Mouse (Mus musculus) heart, adult 18-20 months (tissue): ENCODE results near the gene Mgat4a. TPM values are rescaled to one million over a fixed set of nuclear protein-coding genes. Genes with fewer than 3 reads are reported as not detected.

Source experiments
- DNase-seq, 2 experiments: peaks; one replicate each; pipeline ENCODE4 v3.0.0; 2021 to 2022; ENCODE audit warnings: mixed read lengths in 1 of 2
- long read RNA-seq, 2 experiments: library from polyadenylated mRNA; stranded (forward); transcript quantifications; one replicate each; pipeline ENCODE4 v2.0.0; 2021
- total RNA-seq, 2 experiments: library from RNA; stranded (reverse); gene quantifications; 2 replicates each; pipeline ENCODE4 v1.2.3; 2021

Gene Mgat4a
- 10 to 100 TPM; 13.0 to 15.4 TPM for total RNA-seq
- long read RNA-seq, experiment 1, partial matches to known transcripts: 0 of 3 reads
- long read RNA-seq, experiment 1, other reads (novel, unspliced or antisense): 3 of 3 reads
- long read RNA-seq, experiment 2, partial matches to known transcripts: 0 of 1 reads
- long read RNA-seq, experiment 2, other reads (novel, unspliced or antisense): 1 of 1 reads

DNA sequence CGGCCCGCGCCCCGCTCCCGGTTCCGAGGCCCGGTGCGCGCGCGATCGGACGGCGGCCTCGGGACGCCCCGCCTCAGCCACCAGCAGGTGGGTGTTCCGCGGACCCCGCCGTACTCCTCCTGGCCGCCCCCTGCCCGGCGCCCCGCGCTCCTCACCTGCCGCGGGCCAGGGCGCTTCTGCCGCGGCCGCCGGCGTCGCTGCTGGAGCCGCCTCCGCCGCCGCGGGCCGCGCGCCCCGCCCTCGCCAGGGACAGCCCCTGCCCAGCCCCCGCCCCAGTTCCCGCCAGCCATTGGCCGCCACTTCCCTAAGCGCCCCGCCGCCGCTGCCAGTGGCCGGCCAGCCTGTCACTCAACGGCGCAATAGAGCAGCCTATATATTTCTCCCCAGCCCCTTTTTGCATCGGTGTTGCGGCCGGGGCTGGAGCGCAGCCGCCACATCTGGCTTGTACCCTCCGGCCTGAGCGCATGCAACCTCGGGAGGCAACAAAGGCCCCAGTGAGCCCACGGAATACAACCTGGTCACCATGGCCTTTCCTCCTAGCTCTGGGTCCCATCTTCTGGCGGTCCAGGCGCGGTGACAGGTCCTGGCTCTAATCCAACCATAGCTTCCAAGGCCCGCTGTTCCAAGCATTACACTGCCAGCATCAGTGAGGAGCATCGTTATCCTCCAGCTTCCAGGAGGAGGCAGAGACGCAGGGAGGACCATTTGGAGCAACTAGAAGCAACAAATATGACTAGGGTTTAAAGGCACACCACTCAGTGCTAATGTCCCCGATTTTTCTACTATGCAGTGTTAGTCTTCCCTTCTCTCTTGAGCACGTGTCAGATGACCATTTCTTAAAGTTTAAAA is at the start of gene Mgat4a:
TSS of gene Mgat4a (minus strand) at position 207 of the 849 bp plus-strand sequence.
- peak; percentile 92 to 96 for DNase-seq

DNA sequence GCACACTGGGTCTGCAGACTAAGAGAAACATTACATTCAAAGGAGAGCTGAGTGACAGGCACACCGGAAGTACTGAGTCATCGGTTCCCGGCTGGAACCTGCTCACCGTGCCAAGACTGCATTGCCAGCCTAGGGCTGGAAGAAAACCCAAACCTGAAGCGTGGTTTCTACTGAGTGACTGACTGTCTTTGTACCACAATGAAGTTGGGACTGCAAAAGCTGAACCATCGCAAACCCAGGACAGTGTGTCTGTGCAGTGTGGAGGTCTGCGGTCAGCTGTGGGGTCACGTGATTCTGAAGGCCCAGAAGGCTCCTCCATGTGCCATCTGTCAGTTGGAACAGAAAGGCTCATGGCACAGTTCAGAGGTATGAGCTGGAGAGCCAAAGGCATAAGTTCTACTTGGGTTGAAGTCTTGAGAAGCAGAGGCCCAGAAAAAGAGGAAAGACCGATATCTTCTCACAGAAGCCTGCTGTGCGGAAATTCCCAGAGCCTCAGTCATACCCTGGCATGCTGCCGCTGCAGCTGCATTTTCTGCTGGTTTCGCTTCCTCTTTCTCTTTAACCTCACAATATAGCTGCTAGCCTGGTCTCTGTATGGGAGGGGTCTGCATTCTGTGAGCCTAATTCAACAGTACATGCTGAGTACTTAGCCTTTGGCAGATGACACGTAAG is 45.1 kb upstream of the Mgat4a start:
- peak; percentile 85 to 91 for DNase-seq

DNA sequence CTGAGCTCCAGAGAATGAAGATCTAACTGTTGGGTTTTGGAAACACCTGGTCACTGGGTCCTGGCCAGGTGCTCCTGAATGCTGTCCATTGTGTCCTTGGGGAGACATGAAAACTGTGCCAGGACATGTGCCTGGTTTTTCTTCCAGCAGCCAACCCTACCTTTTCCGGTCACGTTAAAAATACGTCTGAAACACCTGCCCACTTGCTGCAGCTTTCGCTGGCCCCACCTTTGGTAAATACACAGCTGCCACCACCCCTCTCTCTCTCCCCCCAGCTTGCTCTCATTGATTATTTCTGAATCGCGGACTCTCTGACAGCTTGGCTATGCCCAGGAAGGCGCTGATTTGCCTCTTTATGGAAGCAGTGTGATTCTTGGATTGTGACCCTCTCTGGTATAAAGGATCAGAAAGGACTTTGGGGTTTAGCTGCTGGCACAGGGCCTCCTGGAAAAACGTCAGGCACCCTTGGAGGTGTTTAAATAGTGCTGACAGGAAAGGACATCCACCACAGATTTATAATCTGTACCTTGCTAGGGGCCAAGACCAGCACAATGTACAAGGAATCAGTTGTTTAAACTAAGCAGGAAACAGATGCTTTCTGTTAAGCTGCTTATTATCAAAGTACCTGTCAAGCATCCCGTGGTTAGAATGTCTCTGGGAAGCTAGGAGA is 43.1 kb upstream of the Mgat4a start:
- no peak for DNase-seq

DNA sequence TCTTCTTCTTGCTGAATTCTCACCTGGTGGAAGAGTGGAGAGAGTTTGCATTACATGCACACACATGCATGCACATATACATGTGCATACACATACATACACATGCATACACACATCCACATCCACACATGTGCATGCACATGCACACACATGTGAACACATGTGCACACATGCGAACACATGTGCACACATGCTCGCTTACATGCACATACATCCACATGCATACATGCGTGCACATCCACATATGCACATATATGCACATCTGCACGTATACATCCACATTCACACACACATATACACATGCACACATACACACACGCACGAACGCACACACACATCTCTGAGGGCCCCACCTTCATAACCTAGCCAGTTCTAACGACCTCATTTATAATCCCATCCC is 42.4 kb upstream of the Mgat4a start:
- no peak for DNase-seq

DNA sequence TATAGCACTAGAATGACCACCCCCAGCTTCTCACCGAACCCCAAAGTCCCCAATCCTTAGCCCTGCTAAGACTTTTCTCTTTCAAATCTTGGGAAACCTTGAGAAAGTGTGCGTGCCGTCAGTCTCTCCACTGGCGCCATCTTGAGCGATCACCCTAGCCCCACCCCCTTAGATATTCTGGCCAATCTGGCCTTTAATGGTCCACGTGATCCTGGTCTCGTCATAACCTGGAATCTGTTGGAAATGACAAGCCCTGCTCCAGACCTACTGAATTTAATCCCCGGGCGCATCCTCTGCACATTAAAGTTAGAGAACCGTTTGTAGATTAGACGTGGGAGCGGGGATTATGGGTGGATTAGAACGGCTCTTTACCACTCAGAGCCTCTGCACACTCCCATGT is 38.9 kb upstream of the Mgat4a start:
- no peak for DNase-seq

DNA sequence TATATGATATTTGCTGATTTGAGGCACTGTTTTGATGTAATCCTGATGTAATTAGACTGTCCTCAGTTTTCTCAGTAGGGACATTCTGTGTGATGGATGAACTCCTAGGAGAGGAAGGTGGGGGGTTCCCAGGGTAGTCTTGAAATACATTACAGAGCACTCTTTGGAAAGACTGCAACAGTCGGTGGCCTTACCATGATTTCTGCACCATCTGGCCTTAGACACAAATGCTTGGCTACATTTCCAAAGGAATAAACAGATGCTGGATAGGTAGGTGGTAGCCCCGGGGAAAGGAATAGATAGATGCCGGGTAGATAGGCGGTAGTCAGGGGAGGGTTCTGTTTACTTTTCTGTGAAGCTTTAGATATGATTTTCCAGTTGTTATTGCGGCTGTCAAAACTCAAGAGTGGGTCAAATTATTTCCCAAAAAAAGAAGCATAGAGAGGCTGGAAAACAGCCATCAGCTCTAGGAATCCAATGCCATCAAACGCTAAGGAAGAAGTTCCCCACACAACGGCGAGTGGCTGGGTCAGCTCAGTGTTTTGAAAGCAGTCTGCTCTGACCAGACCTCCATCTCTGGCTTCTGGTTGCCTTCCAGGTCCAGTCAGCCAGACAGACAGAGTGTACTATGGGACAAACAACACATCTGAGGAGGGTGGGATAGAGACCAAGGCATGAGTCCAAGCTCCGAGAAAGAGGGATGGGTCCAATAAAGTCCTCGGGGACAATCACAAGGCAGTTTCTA is 31.9 kb upstream of the Mgat4a start:
- peak in 1 of 2 experiments; percentile 25 for DNase-seq

DNA sequence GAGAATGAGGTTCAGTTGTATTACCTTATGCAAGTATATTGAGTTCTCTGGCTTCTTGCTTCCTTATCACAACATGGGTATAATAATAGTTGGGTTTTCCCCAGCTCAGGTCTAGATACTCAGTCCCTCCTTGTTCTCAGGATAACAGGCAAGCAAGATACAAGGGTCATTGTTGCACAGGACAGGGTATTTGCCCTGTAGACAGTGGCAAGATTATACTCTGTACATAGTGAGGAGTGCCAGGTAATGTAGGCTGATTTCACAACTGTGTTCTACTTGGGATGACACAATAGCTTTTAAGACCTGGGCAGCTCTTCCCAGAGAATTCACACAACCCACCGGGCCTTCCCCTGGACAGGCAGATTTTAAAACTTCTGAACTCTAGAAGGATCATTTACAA is 27.6 kb upstream of the Mgat4a start:
- DNase-seq: no peak

DNA sequence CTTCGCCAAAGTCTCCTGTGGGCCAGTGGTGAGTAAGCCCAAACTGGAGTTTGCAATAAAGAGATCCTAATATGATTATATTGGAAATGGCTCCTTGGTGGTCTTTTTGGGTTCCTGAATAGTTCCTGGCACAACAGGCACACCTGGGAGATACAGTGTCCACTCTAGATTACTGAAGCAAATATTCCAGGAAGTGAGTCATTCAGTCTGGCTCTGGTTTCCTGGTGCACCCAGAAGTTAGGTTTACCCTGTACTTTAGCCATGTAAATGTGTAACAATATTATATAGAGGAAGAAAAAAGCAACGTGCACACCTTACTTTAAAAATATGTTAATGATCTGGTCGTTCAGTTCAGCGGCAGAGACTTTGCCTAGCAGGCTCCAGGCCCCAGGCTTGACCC is 25.9 kb upstream of the Mgat4a start:
- no peak for DNase-seq

DNA sequence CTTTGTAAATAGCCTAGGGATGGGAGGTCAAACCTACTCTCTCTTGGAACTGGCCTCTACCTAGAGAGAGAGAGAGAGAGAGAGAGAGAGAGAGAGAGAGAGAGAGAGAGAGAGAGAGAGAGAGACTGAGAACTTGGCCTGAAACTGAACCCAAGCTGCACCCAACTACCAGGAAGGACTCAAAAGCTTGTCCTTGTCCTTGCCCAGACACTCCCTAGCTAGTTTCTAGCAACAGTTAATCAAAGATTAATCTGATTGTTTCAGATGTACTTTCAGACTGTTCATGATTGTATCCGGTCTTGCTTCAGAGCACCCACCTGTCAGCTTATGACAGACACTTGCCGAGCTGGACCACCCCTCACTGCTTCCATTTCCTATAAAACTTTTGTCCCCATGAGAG is 25.5 kb upstream of the Mgat4a start:
- DNase-seq: no peak

DNA sequence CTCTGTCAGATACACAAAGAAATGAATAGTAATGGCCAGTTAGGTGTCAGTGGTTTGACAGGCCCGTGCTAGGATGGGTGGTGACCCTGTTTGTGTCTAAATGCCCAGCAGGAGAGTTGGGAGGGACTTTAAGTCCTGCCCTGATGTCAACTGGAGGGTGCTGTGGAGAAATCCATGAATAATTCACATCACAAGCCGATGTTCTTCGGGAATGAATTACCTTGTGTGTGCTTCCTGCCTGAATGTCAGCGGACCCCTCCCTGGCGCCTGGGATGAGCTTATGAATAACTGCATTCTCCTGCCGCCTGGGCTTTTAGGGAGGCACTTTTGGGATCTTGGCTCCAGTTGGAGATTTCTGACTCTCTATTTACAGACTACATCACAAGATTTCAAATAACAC is 24.6 kb upstream of the Mgat4a start:
- DNase-seq: no peak

DNA sequence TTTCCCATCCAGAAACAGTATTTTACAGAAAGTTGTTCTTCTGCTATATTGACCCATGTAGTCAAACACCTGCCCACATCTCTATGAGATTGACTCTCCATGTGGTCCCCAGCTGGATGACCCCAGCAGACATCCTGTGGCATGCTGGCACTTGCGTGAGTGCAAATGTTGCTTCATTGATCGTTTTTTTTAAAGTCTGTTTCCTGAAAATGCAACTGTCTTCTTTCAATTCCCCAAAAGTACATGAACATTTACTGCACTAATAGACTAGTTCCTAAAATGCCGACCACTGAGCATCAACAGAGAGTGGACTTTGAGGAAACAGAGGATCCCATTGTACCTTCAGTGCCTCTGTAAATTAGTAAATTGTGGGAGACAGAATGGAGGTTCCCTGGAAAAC is 21.1 kb upstream of the Mgat4a start:
- DNase-seq: peak in 1 of 2 experiments; percentile 37

DNA sequence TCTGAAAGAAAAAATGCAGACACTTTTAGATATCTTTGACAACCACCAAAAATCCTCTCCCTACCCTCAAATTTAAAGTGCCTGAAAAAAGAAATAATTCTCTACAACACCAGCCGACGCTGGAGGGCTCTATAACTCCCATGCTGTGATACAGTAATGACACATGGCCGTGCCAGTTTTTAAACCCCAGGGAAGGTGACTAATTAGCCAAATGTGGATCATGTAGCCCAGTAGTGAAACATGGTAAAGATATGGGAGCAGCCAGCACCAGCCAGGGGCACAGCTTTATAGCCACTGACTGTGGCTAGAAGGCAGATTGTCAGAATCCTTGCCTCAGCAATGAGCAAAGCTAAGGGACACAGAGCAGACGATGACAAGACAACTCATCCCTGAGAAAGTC is 19.5 kb upstream of the Mgat4a start:
- no peak for DNase-seq

DNA sequence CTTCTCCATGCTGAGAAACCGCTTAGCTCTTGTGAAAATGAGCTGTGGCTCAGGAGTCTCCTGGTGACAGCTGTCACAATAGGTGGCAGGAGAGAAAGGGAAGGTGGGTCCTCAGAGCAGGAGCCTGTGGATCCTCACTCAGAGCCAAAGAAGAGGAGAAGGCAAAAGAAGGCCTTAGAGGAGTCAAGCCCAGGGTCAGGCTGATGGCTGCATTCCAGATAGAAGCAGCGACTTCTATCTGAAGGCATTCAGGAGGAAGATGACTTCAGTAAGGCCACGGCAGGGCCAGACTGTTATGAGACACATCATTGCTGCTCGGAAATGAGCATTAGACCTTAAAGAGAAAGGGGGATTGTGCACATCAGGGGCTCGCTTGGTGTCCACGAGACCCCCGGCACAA is 11.2 kb upstream of the Mgat4a start:
- no peak for DNase-seq

DNA sequence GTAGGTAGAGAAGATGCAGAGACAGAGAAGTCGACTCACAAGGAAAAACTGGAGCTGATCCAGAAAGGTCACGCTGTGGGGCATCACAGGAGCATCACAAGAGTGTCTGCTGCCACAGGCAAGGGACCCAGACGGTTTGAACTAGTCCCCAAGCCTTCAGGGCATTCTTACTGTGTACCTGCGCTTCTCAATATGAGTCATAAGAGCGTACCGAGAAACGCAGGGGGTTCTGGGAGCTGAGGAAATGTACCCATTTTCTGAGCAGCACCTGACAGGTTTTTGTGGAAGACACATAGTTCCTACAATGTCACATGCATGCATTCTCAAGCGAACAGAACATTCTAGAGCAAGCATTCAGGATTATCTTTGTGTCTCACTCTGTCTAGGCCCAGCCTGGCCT is 8.7 kb upstream of the Mgat4a start:
- no peak for DNase-seq

DNA sequence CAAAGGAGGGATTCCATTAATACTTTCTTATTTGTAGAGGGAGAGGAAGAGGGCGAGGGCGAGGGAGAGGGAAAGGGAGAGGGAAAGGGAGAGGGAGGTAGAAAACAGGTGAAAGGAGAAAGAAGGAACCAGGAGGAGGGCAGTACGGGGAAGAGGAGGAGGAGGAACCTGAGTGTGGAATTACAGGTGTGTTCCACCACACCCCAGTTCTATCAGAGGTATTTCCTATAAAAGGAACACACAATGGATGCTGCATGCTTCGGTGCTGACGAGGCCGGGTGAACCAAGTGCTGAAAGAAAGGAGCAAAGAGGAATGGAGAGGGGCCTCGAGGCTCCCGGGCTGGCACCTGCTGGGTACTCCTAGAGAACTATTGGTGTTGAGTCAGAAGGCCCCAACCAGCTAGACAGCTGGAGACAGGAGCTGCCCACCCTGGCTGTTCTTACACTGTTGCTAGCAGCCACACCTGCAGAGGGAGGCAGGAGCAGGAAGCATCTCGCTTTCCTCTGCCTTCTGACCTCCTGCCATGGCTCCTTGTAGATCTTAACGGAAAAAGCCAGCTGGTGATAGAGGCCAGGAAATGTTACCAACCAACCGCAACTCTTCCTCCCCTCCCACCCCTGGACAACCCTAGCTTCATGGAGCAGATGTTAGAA is 5.7 kb upstream of the Mgat4a start:
- DNase-seq: no peak

DNA sequence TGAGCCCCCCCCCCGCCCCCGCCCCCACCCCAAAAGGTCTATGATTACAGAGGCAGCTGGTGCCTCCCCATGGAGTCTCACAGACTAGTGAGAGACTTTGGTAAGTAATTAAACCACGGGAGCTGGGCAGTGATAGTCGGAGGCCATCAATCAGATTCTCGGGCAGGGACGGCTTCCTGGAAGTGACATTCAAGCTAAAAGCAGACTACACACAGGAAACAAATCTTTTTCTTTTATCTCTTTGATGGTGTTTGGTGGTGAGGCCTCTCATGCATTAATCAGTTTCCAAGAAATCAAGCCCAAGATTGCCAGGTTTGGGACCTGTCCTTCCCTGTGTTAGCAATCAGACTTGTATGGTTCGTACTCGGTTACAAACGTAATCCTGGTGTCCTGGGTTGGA is 3.4 kb upstream of the Mgat4a start:
- DNase-seq: no peak

DNA sequence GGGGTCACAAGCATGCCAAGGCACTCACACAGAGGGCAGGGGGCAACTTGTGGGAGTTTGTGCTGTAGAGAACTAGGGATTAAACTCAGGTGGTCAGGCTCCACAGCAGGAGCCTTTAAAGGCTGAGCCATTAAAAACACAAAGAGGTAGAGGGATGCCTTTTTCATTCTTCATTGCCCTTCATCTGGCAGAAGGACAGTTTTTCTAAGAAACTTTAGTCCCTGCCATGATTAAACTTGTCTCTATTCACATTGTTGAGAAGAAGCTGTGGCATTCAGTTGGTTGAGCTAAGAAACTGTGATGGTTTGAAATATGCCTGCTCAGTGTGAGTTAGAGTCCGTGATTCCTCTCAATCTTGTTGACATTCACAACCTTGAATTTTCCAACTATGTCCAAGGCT is 2.2 kb upstream of the Mgat4a start:
- no peak for DNase-seq

DNA sequence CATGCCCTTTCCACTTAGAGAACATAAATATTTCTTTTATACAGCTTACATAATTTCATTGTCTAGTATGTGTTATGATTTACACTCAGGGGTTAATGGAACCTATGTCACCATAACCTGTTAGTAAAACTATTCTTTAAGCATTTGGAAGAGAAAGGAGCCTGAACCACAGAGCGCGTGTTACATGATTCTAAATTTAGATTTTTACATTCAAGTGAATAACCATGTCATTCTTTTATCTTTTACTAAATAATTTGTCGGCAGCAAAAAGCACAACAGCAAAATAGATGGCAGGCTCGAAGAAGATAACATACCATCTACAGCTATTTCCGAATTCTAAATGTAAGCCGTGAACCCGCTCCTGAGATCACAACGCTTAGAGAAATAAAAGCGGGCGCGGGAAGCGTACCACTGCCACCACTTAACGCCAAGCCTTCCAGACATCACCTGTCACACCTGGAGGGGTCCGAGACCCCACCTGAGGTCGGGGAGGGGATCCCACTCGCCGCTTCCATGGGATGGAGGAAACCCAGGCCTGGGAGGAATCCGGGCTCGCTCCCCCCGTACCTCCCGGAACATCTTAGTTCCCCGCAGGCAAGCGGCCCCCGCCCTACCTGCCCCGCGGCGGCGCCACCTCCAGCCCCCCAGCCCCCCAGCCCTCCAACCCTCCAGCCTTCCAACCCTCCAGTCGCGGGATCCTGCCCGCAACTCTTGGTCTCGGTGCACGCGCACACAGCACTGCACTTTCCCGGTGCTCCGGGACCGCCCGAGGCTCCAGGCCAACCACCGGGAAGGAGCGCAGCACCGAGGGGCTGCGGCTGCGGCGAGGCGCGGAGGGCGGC is 627 bp downstream of the Mgat4a start:
- peak in 1 of 2 experiments; percentile 40 for DNase-seq

DNA sequence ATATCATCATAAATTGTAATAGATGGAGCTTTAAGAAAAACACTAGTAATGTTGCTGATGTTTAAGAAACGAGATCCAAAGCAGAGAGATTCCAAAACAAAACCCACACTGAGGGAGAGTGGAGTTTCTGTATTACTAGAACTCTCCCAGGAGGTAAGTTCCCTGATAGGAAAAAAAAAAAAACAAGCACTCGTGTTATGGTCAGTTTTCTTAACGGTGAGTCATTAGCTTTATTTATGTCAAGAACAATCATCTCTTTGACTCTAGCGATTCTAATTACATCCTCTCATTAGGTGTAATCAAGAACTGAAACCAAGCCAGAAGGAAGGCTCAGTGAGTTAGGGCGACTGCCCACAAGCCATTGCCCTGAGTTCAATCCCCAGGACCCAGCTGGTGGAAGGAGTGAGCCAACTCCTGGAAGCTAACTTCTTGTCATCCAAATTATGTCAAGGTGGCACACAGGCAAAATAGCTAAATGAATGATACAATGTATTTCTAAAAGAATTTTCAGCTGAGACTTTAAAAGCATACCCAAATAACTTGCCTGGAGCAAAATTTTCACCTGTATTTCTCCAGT is 6.2 kb downstream of the Mgat4a start:
- no peak for DNase-seq

DNA sequence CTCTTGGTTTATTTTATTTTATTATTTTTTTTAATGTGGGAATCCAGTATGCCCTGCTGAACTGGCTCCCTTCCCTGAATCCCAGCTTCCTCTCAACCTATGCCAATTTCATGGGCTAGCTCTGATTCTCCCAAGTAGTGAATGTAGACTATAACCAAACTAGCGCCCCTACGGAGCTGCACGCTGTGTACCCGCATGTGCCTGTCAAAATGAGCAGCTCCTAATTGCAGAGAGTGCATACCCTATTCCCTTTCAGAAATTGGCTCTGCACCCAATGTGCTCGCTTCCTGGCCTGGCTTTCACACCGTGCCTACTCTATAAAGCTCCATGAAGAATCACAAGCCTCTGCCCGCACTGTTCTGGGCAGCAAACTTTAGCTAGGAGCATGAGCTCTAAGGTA is 7.6 kb downstream of the Mgat4a start:
- no peak for DNase-seq
